Mouse (Mus musculus) pancreas, adult 10 weeks (tissue): ENCODE data around the gene Cfap36. TPM values are rescaled to one million over a fixed set of nuclear protein-coding genes. Genes with fewer than 3 reads are reported as not detected.

Experiments used
- polyA plus RNA-seq: library from polyadenylated mRNA; stranded (reverse); fragments of 350-450 nt; fragmentation: Illumina TruSeq; extraction: RNeasy Lipid Tissue Mini Kit (QIAGEN cat#74804); gene quantifications from one replicate; pipeline ENCODE4 v1.2.3, GENCODE M21; 2015; ENCODE audit warnings: low read depth, low replicate concordance; ENCODE audit not compliant: insufficient read depth

Cfap36 gene
- 12.1 TPM for polyA plus RNA-seq

GRCm38 (mm10) chr11:29246883-29247650 is at the start of gene Cfap36:
TSS of gene Cfap36 (minus strand) at chr11:29247409.

GRCm38 (mm10) chr11:29172563-29173124 is 74.6 kb downstream of the Cfap36 start, which contains the start of gene Ppp4r3b:
TSS of gene Ppp4r3b (plus strand) at chr11:29172890.

Other genes starting within 250 kb of the Cfap36 start
- 5.1 TPM for gene Pnpt1, start 116.7 kb downstream of the Cfap36 start, polyA plus RNA-seq
- 11.2 TPM for gene Ppp4r3b, start 74.5 kb downstream of the Cfap36 start, polyA plus RNA-seq
- gene Ccdc88a, start 126.2 kb upstream of the Cfap36 start, polyA plus RNA-seq = 1.8 TPM